Mouse (Mus musculus) heart, adult 10 weeks (tissue): ENCODE results near the gene Eva1b. TPM values are rescaled to one million over a fixed set of nuclear protein-coding genes. Genes with fewer than 3 reads are reported as not detected.

Experiments
- polyA plus RNA-seq: library from polyadenylated mRNA; stranded (reverse); fragments of 350-450 nt; fragmentation: Illumina TruSeq; extraction: RNeasy Lipid Tissue Mini Kit (QIAGEN cat#74804); gene quantifications from one replicate; pipeline ENCODE4 v1.2.3, GENCODE M21; 2014; ENCODE audit warnings: low read depth, low replicate concordance

Gene Eva1b
- polyA plus RNA-seq, result 11.4 TPM

DNA sequence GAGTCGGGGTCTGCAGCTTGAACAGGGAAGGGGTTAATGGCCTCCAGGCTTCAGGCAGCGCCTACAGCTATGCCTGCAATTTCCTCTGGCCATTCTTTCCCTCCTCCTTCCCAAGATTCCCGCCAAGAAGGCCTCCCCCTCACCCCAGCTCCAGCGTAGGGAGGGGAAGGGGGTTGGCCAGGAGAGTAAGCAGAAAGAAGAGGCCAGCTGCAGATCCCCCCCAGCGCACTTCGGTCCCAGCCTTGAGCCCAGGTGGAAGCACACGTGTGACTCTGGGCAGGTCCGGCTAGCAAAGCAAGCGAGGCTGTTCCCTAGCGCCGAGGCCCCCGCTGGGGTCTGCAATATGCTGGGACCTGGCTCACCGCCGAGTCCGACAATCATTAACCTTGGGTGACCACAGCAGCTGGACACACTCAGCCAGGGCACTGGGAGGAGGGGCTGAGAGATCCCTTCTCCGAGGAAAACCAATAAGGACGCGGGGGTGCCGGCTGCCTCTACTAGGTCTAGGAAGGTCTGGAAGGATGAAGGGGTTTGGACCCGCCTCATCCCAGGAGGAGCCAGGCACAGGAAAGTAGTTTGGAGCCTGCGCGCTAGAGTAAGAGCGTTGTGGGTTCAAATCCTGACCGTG lies at the start of gene Eva1b:
Gene Eva1b (plus strand): TSS at position 212 of the 628 bp plus-strand sequence.

DNA sequence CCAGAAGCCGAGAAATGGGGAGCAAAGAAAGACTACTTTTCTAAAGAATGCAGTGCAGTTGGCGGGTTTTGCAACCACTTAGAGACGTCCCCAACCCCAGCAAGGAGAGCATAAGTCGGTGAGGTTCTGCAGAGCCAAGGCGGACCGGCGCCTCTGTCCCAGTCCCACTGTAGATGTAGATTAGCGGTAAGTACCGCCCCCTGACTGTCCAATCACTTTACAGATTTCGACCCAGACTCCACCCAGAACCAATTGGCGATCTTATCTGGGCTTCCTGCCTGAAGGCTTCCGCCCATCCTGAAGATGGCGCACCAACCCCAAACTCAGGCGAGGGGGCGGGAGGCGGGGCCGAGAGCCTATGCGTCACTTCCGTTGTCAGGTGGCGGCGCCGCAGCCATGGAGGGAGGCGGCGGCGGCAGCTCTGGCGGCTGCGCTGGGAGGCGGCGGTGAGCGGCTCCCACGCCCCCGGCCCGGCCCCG lies 43.9 kb upstream of the Eva1b start, which contains the start of gene Stk40:
Gene Stk40 (plus strand): TSS at position 368 of the 479 bp plus-strand sequence.

GRCm38 (mm10) chr4:126163067-126163659 lies 15.6 kb downstream of the Eva1b start, which contains the start of gene Sh3d21:
TSS of gene Sh3d21 (minus strand) at chr4:126163491.

Other genes starting within 250 kb of the Eva1b start
- gene Csf3r, start 123.2 kb upstream of the Eva1b start, polyA plus RNA-seq, result 1.4 TPM
- 118 TPM for gene Mrps15, start 100.8 kb upstream of the Eva1b start, polyA plus RNA-seq
- 2.4 TPM for gene Oscp1, start 89.2 kb upstream of the Eva1b start, polyA plus RNA-seq
- 25.9 TPM for gene Lsm10, start 51.1 kb upstream of the Eva1b start, polyA plus RNA-seq
- 45.5 TPM for gene Stk40, start 43.8 kb upstream of the Eva1b start, polyA plus RNA-seq
- 4.8 TPM for gene Sh3d21, start 15.7 kb downstream of the Eva1b start, polyA plus RNA-seq
- 96.7 TPM for gene Thrap3, start 55.0 kb downstream of the Eva1b start, polyA plus RNA-seq
- gene Map7d1, start 108.6 kb downstream of the Eva1b start, polyA plus RNA-seq, result 205 TPM
- gene Trappc3, start 114.6 kb downstream of the Eva1b start, polyA plus RNA-seq, result 60.4 TPM
- gene Col8a2, start 139.0 kb downstream of the Eva1b start, polyA plus RNA-seq, result 0.52 TPM
- gene Adprhl2, start 174.0 kb downstream of the Eva1b start, polyA plus RNA-seq, result 15.6 TPM
- gene Tekt2, start 177.9 kb downstream of the Eva1b start, polyA plus RNA-seq, result 1.8 TPM